Mouse (Mus musculus) ovary, adult 18-20 months (tissue): ENCODE measurements around the gene Ctsh.
A peak's percentile ranks its signal among the peaks of the same experiment; 100 is the strongest.

ENCODE experiments used
- DNase-seq: peaks from one replicate; pipeline ENCODE4 v3.0.0; 2022; ENCODE audit warnings: low spot score, mixed read lengths

The Ctsh gene

DNA sequence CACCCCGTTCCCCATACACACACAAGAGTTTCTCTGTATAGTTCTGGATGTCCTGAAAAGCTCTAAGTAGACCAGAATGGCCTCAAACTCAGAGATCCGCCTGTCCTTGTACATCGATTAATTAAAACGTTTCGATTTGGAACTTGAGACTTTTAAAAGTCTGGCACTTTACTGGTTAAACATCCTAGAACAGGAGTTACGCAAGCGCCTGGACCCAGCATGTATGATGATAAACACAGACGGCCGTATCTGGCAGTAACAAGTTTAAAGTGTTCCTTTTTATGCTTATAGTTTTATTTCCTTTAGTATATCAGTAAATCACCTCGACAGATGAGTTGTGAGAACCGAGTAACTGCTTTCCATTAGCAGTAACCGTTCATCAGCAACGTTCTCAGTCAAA lies 59.2 kb downstream of the Ctsh start:
- DNase-seq, result no peak

GRCm38 (mm10) chr9:90113651-90114566 lies 60.0 kb downstream of the Ctsh start:
- peak; percentile 85 for DNase-seq

GRCm38 (mm10) chr9:90114567-90115307 lies 60.8 kb downstream of the Ctsh start, which contains the start of gene Morf4l1:
Gene Morf4l1 (minus strand): TSS chr9:90114774.
- DNase-seq, result peak; percentile 97

GRCm38 (mm10) chr9:90115308-90115700 lies 61.4 kb downstream of the Ctsh start:
- no peak for DNase-seq

- no peak for DNase-seq
These were observed 63.3 kb downstream of the Ctsh start for GRCm38 (mm10) chr9:90117234-90117633.

DNA sequence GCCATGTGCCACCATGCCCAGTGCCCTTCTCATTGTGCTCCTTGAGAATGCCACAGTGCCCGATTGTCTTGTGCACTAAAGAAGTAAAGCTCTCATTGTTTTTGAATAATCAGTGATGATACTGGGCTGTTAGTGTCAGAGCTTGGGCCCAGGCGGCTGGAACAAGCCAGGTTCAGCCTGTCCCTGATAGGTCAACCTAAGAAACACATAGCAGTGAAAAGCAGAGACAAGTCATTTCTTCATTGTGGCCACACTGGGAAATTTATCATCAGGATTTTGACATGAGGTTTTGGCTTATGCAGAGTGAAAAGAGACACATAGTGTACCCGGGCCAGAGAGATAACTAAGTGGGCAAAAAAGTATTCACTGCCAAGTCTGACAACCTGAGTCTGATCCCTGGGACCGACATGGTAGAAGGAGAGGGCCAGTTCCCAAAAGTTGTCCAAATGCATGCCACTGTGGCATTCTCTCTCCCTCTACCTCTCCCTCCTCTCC lies 68.3 kb downstream of the Ctsh start:
- DNase-seq, result no peak

GRCm38 (mm10) chr9:90124156-90124872 lies 70.4 kb downstream of the Ctsh start:
- no peak for DNase-seq

DNA sequence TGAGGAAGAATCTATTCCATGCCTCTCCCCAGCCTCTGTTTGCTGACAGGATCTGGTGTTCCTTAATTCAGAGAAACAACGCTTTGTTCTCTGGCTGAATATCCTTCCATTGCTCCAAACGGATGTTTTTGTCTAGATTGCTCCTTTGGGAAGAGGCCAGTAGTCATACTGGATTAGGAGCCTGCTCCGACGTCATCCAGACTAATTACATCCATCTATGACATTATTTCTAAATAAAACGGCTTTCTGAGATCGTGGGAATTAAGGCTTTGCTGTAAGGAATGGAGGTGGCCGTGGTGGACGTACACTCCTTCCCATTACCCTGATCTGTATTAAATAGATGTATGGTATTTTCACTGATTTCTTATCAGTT lies 70.9 kb downstream of the Ctsh start:
- DNase-seq, result no peak
